Mouse (Mus musculus): ENCODE results near the gene Acsl1. TPM values are rescaled to one million over a fixed set of nuclear protein-coding genes. Genes with fewer than 3 reads are reported as not detected.

Acsl1 gene
- polyA plus RNA-seq (2015; fragmentation: Nextera tagmentation; extraction: Ambion mirVana): 10.4 and 11.6 TPM in 2 replicates

GRCm38 (mm10) chr8:46470792-46471781 lies at the start of gene Acsl1:
TSS of gene Acsl1 (plus strand) at chr8:46471037.

GRCm38 (mm10) chr8:46551615-46552440 lies 81.0 kb downstream of the Acsl1 start, which contains the start of gene Cenpu:
TSS of gene Cenpu (plus strand) at chr8:46552028.

Other genes starting within 250 kb of the Acsl1 start
- gene Helt, start 176.4 kb upstream of the Acsl1 start, polyA plus RNA-seq (2015; fragmentation: Nextera tagmentation; extraction: Ambion mirVana): not detected in 2 replicates
- gene Cenpu, start 81.0 kb downstream of the Acsl1 start, polyA plus RNA-seq (2015; fragmentation: Nextera tagmentation; extraction: Ambion mirVana): 5.2 and 8.0 TPM in 2 replicates
- gene Primpol, start 146.2 kb downstream of the Acsl1 start, polyA plus RNA-seq (2015; fragmentation: Nextera tagmentation; extraction: Ambion mirVana): 3.7 and 5.3 TPM in 2 replicates
- gene Casp3, start 146.3 kb downstream of the Acsl1 start, polyA plus RNA-seq (2015; fragmentation: Nextera tagmentation; extraction: Ambion mirVana): 20.2 and 23.8 TPM in 2 replicates

Data from urinary bladder, postnatal 0 days (tissue).